Mouse (Mus musculus) bone marrow macrophage, adult 2 months (primary cell): ENCODE data around the gene Olfr1047.

Experiments
- CTCF ChIP-seq: IDR thresholded peaks from 2 replicates; pipeline ENCODE4 v1.5.1; 2012; ENCODE audit warnings: low read depth, mild to moderate bottlenecking, low read length, moderate library complexity
- POLR2A ChIP-seq: IDR thresholded peaks from 2 replicates; pipeline ENCODE4 v1.6.1; 2012; ENCODE audit warnings: mild to moderate bottlenecking, low read depth, low read length, borderline replicate concordance

GRCm38 (mm10) chr2:86219214-86219613, 12.0 kb downstream of the Olfr1047 start, which contains the start of gene Olfr1046:
- no peak for TF ChIP-seq POLR2A
- no peak for TF ChIP-seq CTCF
